Mouse (Mus musculus) cerebellum, adult 11-12 months (tissue): ENCODE measurements around the gene Slc35d2.
A peak's percentile ranks its signal among the peaks of the same experiment; 100 is the strongest.

Experiments
- DNase-seq: peaks from one replicate; pipeline ENCODE4 v3.0.0; 2022

Slc35d2 gene

DNA sequence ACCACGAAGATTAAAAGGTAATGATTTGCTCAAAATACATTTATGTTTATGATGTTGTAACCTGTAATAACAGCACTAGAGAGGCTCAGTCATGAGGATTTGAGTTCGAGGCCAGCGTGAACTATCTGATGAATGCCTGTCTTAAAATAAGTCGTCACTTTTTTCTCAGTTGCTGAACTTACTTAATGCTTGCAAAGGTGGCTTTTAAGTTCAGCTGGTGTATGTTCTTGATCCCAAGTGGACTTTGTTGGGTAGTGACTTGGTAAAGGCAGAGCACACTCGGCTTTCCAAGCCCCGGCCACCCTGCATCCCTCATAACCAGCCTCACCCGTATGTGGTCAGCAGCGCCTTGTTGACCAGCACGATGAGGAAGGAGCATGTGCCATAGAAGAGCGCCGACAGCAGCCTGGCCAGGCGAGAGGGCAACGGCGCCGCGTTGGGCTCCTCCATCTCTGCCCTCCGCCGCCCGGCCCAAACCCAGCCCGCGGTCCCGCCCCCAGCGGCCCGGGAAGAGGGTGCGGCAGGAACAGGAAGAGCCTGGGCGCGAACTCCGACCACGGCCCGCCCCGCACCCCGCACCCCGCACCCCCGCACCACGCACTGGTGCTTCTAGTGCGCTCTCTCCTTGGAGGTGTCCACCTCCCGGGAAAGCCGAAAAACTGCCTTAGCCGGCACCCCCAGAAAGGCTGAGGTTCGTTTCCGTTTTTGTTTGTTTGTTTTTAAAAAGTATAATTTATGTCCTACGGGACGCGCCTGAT, at the start of gene Slc35d2:
Gene Slc35d2 (minus strand): TSS at position 511 of the 758 bp plus-strand sequence.
- no peak for DNase-seq

DNA sequence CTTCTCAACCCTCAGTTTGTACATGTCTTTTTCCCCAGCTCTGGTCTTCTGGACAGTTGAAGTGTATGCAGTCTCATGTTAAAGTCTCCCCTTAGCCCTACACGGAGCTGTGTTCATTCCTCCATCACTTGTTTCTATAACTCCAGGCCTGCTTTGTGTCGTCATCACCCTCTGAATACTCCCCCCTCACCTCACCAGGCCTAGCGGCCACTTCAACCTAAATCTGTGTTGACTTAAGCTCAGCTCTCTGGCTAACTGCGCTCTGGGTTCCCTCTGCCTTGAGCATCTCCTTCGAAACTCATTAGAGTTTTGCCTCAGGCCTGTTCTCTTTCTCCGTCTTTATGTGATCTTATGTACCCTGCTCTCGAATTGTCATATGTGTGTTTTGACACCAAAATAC, 48.8 kb upstream of the Slc35d2 start:
- DNase-seq, result no peak

DNA sequence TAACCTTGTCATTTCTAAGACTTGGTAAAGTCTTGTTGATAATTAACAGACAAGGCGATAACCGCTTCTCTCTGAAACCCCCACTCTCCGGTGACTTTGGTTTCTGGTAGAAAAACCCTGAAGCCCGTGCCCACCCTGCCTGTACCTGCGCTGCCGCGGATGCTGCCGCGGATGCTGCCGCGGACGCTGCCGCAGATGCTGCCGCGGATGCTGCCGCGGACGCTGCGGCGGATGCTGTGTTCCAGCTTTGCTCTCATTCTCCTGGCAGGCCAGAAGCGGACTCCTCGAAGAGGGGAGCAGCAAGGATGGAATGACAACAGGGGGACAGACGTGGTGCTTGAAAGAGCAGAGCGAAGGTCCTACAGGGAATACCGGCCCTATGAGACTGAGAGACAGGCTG, 40.6 kb upstream of the Slc35d2 start:
- DNase-seq, result no peak

DNA sequence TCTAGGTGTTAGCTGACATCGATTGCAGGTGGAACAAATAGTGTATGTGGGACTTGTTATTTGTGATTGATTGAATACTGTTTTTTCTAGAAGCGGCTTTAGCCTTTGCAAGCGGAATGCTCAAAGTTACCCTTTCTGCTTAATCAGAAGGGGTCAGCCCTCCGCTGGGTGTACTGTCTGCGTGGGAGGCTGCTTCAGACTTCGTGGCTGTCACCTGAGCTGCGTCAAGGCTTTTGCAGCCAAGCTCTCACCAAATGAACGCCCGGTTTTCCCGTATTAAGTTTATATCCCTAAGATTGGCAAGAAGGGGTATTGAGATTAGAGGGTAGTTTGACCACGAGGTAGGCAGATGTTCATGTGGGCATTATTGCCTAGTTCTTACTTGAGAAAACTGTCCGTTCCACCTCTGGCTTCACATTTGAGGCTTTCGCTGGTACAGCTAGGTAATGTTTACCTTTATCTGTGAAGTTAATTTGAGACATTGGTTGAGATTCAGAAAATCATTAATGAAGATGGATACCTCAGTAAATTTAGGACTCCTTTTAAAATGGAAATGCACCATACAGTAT, 34.1 kb upstream of the Slc35d2 start:
- no peak for DNase-seq

DNA sequence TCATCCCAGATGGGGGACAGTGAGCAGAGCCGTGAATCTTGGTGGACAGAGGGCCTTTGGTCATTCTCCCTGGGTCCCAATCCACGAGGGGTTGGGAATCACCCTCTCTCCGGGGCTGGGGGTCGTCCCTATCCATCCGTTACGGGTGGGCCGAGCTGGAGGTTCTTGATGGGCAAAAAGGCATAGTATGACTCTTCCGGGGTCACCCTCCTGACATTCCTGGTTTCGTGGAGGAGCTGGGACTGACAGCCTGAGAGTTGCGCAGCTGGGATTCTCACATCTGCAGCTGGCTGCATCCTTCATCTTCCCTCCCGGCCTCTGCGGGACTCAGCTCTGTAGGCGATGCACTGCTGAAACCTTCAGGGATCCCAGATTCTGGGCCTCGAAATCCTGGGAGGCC, 33.5 kb upstream of the Slc35d2 start:
- DNase-seq, result no peak

DNA sequence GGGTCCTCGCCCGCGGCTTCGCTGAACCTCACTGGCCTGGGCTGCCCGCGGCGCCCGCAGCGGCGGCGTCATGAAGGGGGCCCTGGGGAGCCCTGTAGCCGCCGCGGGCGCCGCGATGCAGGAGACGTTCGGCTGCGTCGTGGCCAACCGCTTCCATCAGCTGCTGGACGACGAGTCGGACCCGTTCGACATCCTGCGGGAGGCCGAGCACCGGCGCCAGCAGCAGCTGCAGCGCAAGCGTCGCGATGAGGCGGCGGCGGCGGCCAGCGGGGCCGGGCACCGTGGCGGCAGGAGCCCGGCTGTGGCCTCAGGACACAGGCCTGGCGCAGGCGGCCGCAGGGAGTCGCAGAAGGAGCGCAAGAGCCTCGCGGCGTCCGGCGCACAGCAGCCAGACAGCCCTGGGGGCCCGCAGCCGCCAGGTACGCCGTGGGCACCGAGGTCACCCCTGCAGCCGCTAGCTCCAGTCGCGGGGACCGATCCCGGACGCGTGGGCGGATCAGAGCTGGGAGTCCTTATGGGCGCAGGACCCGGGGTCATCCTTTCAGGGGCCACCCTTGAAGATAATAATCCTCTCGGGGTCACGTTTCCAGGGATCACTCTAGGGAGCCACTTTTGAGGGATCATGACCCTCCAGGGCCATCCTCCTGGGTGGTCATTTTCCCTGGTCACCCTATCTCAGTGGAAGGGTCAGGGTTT, 32.9 kb upstream of the Slc35d2 start:
- peak; percentile 73 for DNase-seq

DNA sequence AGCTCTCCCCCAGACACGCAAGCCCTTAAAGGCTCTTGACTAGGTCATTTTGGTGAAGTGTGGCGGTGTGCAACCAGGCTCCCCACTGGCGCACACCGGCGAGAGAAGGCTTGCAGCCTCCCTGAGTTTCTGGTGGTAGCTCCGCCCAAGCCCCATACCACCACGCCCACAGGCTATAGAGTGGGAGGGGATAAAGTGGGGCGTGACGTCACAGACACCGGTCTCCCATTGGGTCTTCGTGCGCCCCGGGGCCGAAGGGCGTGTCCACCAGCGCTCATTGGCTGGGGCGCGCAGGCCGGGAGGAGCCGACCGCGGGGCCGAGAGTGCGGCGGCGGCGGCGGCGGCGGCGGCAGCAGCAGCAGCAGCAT, 32.4 kb upstream of the Slc35d2 start, which contains the start of gene Habp4:
Gene Habp4 (plus strand): TSS at position 277 of the 368 bp plus-strand sequence.
- peak; percentile 98 for DNase-seq

DNA sequence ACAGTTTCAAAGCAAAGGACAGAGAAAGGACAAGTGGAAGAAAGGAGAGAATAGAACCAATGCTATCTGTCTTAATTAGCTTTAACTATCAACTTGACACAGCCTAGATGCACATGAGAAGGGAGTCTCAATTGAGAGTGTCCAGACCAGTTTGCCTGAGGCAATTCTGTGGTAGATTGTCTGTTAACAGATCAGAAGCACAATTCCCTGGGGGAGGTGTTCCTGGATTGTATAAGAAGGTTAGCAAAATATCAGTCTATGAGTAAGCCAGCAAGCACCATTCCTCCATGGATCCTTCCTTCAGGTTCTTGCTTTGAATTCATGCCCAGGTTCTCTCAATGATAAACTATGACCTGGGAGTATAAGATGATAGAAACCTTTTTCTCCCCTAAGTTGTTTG, 27.8 kb upstream of the Slc35d2 start:
- no peak for DNase-seq

DNA sequence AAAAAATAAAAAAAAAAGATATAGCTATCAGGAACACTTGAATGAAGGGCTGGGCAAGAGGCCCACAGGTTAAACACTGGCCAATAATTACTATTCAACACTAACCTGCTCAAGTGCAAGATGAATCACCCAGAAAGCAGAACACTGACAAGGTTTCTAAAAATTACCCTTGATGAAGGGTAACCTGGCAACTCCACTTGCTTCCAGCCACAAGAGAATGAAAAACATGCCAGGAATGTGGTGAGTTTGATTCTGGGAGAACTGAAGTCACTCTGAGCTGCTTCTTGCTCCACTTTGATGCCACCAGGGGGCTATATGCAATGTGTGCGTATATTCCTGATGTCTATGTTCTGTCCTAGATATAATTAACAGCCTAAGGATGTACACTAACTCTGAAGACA, 26.0 kb upstream of the Slc35d2 start:
- DNase-seq, result no peak

DNA sequence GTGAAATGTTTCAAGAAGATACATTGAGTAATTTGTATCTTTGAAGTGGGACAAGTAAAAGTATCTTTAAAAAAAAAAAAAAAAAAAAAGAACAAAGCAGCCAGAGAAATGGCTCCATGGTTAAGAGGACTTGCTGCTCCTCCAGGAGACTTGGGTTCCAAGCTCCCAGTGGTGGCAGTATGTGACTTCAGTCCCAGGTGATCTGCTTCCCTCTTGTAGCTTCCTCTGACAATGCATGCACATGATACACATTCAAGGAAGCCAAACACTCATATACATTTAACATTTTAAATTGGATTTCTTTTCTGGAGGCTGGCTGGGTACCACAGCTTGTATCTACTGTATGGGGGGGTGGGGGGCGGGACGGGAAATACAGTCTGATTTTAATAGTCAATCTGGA, 25.5 kb upstream of the Slc35d2 start:
- DNase-seq, result no peak

DNA sequence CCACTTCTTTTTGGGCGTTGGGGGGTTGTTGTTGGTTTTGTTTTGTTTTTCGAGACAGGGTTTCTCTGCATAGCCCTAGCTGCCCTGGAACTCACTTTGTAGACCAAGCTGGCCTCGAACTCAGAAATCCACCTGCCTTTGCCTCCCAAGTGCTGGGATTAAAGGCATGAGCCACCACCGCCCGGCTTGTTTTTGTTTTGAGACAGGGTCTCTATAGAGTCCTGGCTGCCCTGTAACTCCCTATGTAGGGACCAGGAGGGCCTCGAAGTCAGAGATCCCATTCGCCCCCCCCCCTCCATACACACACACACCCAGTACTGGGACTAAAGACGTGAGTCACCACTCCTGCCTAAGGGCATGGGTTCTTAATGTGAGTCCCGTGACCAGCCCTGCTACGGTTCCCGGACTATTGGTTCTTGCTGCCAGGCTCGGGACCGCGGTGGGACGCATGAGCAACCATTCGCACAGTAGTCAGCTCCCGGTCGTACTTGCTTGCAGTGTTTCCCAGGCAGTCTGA, 24.6 kb upstream of the Slc35d2 start:
- DNase-seq, result peak; percentile 63

DNA sequence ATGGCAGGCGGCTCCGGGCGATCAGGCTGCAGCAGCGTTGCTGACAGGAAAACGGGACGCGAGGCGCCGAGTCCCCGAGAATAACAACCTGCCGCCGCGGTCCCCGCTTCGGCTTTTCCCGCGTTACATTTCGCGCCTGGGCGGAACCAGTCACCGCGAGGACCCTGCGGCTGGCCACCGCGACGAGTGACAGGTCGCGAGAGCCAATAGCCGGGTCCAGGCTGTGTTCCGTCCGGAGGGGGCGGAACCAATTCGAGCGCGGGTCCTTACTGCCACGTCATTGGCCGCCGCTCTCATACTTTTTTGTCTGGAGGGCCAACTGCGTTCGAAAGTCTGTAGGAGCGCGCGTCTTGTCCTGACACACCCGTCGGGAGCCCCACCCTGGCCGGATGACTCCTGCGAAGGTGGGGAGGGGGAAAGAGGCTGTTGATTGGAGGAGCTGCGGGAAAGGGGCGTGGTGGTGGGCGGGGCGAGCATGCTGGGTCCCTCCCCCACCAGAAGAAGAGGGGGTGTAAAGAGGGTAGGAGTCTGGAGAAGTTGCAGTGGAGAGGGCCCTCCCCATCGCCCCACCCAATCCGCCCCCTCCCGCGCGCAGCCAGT, 24.0 kb upstream of the Slc35d2 start, which contains the start of gene Zfp367:
Gene Zfp367 (minus strand): TSS at position 120 of the 600 bp plus-strand sequence.
- peak; percentile 95 for DNase-seq

DNA sequence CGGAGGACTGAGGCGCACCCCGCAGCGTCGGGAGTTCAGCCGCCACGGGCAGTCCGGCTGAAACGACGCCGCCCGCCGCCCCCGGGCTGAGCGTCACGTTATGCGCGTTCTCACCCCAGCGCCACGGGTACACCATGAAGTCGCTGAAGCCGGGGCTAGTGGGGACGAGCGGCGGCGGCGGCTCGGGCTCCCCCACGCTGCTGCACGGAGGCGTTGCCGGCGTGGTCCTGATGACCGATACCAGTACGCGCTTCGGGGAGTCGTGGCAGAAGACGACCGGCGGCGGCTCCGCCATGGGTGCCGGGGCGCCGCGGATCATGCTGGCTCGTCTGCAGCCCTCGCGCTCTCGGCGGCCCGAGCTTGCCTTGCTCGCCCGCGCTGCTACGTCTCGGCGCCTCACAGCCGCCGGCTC, 23.5 kb upstream of the Slc35d2 start:
- no peak for DNase-seq

DNA sequence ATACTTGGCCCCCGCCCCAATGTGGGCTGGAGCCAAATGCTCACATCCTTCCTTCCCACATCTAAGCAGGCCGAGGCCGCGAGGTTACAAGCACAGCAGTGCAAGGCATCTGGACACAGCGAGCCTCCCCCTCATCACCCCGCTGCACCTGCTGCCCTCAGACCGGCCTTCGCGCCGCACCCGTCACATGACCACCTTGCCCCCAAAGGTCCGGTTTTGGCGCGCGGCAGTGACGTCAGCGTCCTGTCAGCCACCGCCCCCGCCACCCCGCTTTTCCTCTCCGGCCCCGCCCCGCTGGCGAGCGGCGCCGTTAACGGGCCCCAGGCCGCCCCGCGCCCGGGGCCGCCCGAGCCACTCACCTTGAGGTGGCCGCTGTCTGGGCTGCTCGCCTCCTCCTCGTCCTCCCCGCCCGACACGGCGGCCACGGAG, 23.1 kb upstream of the Slc35d2 start:
- DNase-seq, result peak; percentile 89

DNA sequence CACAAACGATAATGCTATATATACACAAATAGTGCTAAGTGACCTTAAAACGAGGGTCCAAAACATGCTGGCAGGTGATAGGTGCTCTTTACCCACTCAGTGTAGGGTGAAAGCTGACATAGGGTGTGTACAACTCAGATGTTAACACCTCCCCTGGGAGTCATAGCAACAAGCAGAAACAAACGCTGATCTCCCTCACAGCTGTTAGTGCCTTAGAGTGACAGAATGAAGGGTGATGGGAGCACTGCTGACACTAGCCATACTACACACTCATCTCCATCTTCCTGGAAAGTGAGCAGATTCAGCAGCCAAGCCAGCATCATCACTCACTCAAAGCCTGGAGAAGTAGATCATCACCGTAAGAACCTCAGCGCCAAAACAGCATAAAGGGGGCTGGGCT, 21.0 kb upstream of the Slc35d2 start:
- DNase-seq, result no peak

DNA sequence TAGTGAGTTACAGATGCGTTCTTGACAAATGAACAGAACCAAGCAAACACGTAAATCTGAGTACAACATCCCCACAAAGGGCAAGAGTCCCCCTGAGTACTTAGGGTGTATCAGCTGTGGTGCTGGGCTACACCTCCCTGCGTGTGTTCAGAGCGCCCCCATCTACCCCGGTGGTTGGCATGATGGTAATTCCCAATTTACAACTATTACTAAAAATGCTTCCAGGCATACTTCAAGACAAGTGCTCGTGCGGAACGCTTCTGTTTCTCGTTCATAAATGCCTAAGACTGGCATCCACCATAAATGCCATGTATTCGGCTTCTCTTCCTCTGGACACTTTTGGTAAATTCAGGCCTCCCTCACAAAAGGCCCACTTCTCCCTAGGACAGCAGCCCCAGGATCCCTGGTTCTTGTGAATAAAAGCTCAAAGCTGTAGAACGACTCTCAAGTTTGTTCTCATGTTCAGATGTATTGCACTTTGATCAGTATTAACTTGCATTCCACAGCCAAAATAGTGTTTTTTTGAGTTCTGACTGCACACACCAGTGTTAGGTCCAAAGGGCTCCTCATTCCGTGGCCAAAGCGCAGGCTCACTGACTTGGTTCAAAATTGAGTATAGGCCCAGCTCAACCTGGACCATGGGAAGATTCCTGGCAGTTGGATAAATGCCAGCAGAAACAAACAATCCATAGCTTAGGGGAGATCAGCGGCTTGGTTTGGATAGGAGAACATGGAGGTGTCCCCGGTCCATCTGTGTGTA, 628 bp upstream of the Slc35d2 start:
- DNase-seq, result no peak

DNA sequence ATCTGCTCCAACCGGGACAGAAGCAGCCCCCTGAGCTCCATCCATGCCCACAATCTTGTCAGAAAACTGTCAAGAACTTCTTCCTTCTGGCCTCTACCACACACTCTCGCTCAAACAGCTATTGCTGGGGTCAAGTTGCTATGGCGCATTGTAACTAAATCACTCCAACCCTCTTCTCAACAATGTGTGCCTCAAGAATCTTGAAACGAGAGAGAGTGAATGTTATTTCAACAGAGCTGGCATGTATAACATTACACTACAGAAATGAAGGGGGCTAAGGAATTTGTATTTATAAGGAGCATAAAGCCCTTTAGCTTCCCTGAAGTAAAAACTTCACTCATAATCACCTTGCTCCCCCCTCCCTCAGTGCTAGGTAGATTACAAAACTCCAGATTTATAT, 2.9 kb downstream of the Slc35d2 start:
- no peak for DNase-seq

DNA sequence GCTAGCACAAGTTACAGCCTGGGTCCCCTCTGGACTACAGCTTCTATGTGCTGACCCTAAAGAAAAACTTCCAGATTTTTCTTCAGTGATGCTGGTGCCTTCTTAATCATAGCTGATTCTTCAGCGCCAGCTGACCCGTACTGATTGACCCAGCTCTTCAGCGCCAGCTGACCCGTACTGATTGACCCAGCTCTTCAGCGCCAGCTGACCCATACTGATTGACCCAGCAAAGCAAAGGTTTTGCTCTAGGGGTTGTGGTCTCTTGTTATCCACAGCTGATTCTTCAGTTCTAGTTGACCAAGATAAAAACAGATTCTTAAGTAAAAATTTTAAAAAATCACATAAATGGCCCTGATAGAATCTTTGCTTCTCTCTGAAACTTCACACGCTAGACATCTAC, 4.3 kb downstream of the Slc35d2 start:
- DNase-seq, result no peak

DNA sequence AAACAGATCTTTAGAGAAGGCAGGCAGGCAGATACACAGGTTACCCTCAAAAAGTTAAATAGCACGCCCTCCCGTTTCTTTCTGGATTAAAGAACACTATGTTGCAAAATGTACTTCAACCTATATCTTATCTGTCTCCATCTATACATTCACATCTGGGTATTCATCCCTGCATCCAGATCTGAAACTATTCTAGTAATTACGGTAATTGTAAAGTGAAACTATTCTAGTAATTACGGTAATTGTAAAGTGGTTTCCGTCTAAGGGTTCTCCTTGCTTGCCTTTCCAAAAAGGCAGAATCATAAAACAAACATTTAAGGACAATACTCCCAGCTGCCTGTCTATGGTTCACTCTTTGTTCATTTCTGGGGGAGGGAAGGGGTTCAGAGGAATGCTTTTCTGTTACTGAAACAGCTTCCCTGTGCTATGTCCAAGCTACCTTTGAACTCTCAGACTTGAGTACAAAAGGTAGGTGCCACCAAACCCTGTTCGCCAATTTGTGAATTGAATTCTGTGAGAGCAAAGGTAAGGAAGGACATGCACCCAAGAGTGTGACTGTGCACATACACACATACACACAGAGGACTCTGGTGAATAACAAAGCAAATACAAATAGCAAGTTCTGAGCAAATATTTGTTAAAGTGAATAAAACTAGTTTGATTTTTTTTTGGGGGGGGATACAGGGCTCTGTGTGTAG, 5.5 kb downstream of the Slc35d2 start:
- DNase-seq, result no peak

DNA sequence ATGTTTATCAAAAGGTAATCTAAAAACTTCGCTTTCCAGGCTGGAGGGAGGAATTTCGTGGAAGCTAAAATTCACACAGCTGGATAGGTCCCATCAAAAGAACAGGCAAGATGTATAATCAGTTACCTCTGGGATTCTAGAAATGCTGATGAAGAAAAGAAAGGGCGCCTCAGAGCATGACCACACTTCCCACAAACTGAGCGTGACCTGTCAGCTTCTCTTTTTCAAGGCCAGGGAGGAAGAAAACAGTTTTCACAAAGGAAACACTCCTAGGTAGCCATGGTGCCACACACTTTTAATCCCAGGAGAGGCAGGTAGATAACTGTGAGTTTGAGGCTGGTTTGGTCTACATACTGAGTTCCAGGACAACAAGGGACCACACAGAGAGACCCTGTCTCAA, 8.4 kb downstream of the Slc35d2 start:
- no peak for DNase-seq

DNA sequence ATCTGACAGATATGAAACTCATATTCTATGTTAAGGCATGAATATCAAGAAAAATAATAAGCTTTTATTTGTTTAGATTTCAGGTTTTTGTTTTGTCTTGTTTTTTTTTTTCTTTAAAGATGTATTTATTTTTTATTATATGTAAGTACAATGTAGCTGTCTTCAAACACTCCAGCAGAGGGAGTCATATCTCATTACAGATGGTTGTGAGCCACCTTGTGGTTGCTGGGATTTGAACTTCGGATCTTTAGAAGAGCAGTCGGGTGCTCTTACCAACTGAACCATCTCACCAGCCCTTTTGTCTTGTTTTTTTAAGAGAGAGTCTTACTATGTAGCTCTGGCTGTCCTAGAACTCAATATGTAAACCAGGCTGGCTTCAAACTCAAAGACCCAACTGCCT, 11.7 kb downstream of the Slc35d2 start:
- DNase-seq, result no peak

DNA sequence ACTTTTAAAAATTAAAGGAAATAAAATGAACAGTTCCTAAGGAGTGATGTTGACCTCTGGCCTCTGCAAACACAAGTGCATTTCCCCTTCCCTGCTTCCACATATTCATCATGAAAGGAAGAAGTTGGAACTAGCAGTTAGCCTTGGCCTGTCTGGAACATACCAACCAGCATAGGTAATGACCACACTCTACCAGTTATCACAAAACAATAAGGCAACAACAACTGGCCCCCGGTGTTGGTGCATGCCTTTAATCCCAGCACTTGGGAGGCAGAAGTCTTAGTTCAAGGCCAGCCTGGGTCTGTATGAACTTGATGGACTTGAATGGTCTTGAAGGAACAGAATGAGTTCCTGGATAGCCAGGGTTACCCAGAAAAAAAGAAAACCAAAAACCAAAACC, 18.7 kb downstream of the Slc35d2 start:
- DNase-seq, result no peak
